Mouse (Mus musculus): ENCODE measurements around the gene Lrfn2.

- TF ChIP-seq CTCF (IDR thresholded peaks at IDR 0.05) (no peak), EP300 (IDR thresholded peaks at IDR 0.05) (no peak)
Measured at GRCm38 (mm10) chr17:49111399-49111798, 179.2 kb downstream of the Lrfn2 start.
